Mouse (Mus musculus) kidney, postnatal 10 days (tissue): ENCODE data around the gene Dtx4.
A peak's percentile ranks its signal among the peaks of the same experiment; 100 is the strongest.

Experiments used
- DNase-seq: peaks from one replicate; pipeline ENCODE4 v3.0.0; 2021; ENCODE audit warnings: mixed read lengths

Dtx4 gene

DNA sequence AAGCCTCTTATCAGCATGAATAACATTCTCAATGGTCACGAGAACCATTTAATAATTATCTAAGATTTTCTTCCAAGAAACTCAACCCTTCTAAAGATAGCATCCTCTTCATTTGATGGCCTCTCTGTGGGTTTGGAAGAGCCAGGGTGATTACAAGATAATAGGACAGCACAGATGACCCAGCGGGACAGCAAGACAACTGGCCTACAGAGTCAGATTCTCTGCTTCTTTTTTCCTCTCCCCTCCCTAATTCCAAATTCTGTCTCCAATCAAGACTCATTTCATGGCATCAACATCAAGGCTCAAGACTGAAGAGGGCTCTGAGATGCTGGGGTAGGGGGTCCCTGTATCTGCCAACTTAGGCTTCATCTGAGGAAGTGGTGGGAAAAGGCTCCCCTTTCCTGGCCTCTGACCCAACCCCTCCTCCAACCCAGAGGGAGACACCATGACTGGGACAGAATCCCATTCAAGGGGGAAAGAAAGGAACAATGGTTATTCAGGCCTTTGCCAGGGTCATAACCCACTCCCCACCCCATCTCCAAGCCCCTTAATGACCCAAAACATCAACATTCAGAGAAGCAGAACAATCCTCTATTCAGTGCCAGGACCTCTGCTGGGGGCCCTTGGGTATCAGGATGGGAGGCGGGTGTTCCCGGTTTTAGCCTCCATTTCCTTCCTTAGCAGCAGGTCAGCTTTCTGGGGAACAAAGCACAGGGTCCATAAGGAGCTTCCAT, 7.6 kb downstream of the Dtx4 start:
- no peak for DNase-seq

GRCm38 (mm10) chr19:12491636-12492035, 9.6 kb downstream of the Dtx4 start:
- no peak for DNase-seq

- no peak for DNase-seq
Observed at GRCm38 (mm10) chr19:12489675-12490570, 11.3 kb downstream of the Dtx4 start.

DNA sequence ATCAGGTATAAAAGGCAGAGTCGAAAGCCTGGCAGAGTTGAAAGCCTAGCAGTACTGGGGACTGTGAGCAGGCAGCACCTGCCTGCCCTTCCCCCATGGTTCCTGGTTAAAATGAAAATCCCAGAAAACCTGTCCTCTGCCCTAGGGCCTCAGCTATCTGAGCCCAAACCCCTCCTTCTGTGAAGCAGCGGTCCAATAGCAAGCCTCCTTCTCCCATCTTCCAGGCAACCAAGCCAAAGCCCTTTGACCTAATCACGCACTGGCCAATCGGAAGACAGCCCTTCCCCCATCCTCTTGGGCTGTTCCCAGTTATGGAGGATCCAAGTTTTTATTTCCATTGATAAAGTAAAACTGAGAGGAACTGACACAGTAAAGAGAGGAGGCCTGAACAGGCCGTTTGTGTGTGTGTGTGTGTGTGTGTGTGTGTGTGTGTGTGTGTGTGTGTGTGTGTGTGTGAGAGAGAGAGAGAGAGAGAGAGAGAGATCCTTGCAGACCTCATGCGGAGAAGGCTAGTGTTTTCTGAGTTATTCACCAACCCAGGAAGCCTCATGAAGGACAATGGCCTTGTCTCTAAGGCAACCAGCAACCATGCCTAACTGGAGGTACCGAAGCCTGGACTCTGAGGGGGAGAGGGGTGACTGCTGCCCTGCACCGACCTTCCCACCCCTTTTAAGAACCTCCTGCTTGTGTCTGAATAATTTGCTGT, 12.1 kb downstream of the Dtx4 start:
- peak; percentile 77 for DNase-seq

DNA sequence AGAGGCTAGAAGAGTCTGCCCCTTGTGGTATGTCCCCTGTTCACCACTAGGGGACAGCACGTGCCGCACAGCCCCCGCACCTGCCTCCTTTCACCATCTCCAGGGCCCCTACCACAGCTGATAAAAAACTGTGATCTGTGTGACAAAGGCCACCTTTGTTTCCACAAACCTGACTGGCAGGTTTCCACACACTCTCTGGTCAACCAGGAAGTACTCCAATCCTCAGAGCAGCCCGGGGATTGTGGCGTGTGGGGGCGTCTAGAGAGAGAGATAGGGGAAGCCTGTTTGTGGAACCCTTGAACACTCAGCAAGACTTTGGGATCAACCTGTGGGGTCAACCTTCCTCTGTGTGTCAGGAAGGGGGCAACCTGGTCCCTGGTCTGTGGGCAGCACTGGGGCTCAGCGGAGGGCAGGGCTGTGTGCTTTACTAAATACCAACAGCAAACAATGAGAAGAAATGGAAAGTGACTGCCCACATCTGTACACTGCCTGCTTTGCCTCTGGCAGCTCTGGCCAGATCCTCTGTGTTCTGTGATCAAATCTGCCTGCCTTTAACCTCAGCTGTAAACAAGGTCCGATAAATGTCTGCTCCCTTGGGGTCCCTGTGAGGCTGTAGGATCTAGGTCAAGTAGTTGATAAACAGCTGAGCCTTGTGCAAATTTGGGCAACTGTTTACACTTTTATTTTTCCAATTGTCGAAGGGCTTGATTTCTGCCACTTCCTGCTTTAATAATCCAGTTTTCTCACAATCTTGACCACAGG, 12.9 kb downstream of the Dtx4 start:
- peak; percentile 47 for DNase-seq

DNA sequence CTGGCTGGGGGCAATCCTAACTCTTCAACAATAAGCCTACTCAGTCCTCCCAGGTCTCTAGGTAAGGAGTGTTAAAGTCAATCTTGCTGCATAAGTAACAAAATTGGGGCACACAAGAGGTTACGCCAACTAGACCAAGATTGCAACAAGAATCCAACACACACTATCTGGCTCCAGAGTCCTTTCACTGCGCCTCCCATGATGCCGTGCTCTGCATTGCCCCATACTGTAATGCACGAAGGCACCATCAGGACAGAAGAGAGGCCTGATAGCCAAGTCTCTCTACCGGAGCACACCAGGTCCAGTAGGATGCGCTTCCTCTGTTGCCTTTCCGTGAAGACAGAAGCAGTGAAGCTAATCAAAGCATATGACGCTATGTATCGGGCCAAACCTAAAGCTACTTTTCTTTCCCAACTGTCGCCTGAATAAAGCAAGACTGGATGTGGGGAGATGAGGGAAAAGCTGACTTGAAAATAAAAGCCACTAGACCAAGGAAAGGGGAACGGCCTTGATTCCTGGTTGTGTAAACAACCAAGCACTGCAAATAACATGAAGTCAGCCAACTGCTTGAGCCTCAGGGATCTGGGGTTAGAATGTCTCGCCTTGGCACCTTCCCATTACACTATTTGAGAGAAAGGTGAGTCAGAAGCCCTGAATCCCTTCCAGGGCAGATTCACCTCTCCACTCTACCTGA, 13.6 kb downstream of the Dtx4 start:
- no peak for DNase-seq

DNA sequence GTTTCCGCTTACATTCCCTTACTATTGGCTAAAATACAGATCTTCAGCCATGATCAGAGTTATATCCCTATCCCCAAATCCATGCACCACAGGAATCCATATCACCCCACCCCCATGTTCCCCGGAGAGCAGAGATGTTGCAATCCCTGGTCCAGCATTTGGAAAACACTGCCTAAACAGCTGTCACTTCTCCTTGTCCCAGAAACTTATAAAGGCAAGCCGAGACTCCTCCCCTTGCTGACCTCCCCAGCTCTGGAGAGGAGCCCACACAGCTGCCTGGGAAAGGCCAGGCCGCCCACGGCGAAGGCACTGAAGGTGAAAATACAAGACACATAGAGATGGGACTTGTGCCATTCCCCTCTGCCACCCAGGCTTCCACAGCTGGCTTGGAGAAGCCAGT, 14.4 kb downstream of the Dtx4 start:
- peak; percentile 86 for DNase-seq

GRCm38 (mm10) chr19:12485631-12486030, 15.6 kb downstream of the Dtx4 start:
- no peak for DNase-seq

- no peak for DNase-seq
Observed at GRCm38 (mm10) chr19:12485223-12485622, 16.0 kb downstream of the Dtx4 start.

DNA sequence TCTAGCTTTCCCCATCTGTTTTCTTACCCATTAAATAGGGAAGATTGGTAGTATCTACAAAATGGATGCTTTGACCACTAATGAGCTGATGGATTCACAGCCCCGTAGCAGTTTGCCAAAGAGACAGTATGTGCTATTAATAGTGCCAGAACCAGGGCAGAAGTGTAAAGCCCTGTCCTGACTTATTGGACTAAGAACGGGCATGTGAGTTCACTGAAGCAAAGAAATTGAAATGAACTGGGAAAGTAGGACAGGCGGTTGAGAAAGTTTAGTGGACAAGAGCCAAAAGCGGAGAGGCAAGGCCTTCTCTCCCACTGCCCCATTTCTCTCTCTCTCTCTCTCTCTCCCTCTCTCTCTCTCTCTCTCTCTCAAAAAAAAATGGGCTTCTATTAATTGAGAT, 17.0 kb downstream of the Dtx4 start:
- DNase-seq = peak; percentile 27

DNA sequence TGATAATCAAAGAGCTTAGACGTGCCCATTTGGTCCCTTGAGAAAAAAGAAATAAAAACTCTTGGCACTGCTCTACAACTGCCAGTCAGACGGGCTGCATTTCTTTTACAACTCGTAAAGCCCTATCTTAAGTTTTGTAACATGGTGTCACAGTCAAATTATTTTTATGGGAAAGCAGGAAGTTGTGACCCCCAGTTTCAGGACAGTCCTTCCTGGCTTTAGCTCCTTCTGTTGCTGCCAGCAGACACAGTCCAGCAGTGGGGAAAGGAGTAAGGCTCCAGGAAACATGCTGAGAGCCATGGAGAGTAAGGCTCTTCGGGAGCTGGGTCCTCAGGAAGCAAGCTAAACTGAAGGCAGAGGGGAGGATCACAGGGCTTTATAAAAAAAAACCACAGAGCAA, 17.5 kb downstream of the Dtx4 start:
- peak; percentile 53 for DNase-seq

GRCm38 (mm10) chr19:12478369-12478768, 22.9 kb downstream of the Dtx4 start:
- DNase-seq = no peak

- DNase-seq = peak; percentile 42
Observed at GRCm38 (mm10) chr19:12476721-12477270, 24.5 kb downstream of the Dtx4 start.

DNA sequence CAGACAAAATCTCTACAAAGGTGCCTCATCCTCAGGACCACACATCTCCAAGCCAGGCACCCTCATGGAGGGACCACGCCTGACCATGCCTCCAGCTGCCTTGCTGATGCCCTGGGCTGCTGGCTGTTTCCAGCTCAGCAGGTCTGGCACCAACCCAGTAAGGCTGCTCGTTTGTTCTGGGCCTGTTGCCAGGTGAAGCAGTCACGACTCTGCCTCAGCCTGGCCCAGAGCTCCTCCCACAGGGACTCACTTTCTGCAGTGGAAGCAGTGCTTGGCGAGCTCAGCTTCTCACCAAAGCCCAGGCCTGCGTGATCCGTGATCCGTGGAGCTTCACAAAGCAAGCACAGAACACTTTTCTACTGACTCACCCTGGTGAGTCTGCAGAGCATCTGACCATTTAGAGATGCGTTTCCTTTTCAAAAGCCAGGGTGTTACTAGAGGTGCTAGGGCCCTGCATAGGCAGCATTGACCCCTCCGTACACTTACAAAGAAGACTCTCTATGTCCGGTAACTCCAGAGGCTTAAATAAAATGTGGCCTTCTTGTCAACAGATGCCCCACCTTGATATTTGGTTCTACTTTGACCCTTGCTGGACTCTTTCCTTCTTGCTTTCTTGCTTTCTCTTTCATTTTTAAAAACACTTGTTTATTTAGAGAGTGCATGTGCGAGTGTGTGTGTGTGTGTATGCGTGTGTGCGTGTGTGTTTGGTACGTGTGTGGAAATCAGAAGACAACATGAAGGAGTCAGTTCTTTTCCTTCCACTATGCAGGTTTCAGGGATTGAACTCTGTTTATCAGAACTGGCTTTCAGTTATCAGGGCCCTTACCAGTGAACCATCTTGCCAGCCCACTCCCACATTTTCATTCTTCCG, 25.6 kb downstream of the Dtx4 start:
- peak; percentile 96 for DNase-seq

- DNase-seq = no peak
Observed at GRCm38 (mm10) chr19:12473951-12474350, 27.3 kb downstream of the Dtx4 start.

DNA sequence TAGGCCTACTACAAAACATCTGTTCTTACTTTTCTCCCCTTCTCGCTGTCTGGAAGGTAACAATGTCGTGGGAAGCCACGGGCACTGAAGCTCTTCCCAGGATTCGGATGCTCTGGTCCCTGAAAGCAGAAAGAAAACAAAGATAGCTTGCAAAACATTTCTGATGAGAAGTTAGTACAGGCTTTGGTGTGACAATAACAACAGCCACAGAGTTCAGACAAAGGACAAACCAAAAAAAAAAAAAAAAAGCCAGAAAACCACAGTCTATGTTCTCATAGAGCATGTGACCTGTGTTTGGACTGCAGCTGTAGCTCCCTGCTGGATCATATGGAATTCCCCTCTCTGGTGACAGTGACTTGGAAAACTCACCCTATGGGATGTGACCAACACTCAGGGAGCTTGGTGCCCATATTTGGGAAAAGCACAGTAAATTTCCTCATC, 28.0 kb downstream of the Dtx4 start:
- no peak for DNase-seq

DNA sequence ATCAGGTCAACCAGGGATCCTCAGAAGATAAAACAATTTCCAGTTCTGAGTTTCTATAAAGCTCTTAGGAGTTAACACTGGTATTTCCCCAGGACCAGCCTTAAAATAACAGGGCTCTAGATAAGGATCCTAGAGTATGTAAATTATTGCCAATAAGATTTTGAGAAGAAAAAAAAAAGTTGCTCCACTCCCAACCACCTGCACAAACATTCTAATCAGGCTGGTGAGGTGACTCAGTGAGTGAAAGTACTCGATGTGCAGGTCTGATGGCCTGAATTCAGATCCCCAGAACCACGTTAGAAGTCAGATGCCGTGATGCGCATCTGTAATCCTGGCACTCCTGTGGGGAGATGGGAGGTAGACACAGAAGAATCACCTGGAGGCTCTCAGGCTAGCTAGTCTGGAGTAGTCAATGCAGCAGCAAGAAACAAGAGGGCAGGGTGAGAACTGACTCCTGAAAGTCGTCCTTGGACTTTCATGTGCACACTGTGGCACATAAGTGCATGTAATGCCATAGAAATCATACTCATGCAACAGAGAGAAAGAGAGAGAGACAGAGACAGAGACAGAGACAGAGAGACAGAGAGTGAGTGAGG, 28.8 kb downstream of the Dtx4 start:
- no peak for DNase-seq

- no peak for DNase-seq
Observed at GRCm38 (mm10) chr19:12471866-12472265, 29.4 kb downstream of the Dtx4 start.

DNA sequence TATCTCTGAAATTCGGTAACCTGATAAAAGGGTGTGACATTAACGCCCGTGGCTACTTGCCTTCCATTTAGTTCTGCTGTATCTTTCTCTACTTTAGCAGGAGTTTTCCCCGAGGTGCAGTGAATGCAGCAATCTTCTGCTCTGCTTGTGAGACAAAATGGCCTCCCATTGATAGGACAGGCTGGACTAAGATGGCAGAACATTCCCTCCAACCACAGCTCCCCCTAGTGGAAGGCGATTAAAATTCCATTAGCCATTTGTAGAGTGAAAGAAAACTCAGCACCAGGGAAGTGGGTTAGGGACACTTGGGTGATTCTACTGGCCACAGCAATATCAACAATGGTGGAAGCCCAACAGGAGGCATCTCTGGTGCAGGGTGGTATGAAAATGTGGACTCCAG, 33.8 kb downstream of the Dtx4 start:
- DNase-seq = peak; percentile 34

- peak; percentile 75 for DNase-seq
Observed at GRCm38 (mm10) chr19:12466204-12466603, 35.0 kb downstream of the Dtx4 start.
